Mouse (Mus musculus): ENCODE measurements at regions not wholly inside any gene's neighbourhood (a gene's known extent, or its start where the extent isn't known, plus 50 kb on each side); places are given as distances from the start of the nearest gene placed in this dataset.
"Not testable (repeated sequence)": the region's sequence is repeated elsewhere in the genome, so short reads cannot be mapped to it uniquely, and the experiment has no call there.

GRCm38 (mm10) chr2:3864872-3865271, 152.6 kb upstream of the Frmd4a start:
- DNase-seq (ENCODE audit: low read depth, low spot score), result no peak

- not testable (repeated sequence) for DNase-seq (ENCODE audit: low read depth, low spot score)
Observed at GRCm38 (mm10) chr2:3866736-3867135, 150.8 kb upstream of the Frmd4a start.

GRCm38 (mm10) chr2:3869701-3870100, 147.8 kb upstream of the Frmd4a start:
- no peak for DNase-seq (ENCODE audit: low read depth, low spot score)

- DNase-seq (ENCODE audit: low read depth, low spot score), result no peak
Observed at GRCm38 (mm10) chr2:3871748-3872147, 145.8 kb upstream of the Frmd4a start.

- DNase-seq (ENCODE audit: low read depth, low spot score), result no peak
Observed at GRCm38 (mm10) chr2:3887000-3887399, 130.5 kb upstream of the Frmd4a start.

GRCm38 (mm10) chr2:3887845-3888433, 129.6 kb upstream of the Frmd4a start:
- DNase-seq (ENCODE audit: low read depth, low spot score), result no peak

- no peak for DNase-seq (ENCODE audit: low read depth, low spot score)
Observed at GRCm38 (mm10) chr2:3889381-3889780, 128.1 kb upstream of the Frmd4a start.

GRCm38 (mm10) chr2:3890462-3890861, 127.1 kb upstream of the Frmd4a start:
- DNase-seq (ENCODE audit: low read depth, low spot score), result no peak

GRCm38 (mm10) chr2:3907026-3907425, 110.5 kb upstream of the Frmd4a start:
- no peak for DNase-seq (ENCODE audit: low read depth, low spot score)

GRCm38 (mm10) chr2:3908192-3908591, 109.3 kb upstream of the Frmd4a start:
- DNase-seq (ENCODE audit: low read depth, low spot score), result no peak

GRCm38 (mm10) chr2:3910086-3910891, 107.2 kb upstream of the Frmd4a start:
- DNase-seq (ENCODE audit: low read depth, low spot score), result no peak

GRCm38 (mm10) chr2:3915141-3915540, 102.4 kb upstream of the Frmd4a start:
- DNase-seq (ENCODE audit: low read depth, low spot score), result peak; percentile 6

GRCm38 (mm10) chr2:3916365-3916764, 101.2 kb upstream of the Frmd4a start:
- no peak for DNase-seq (ENCODE audit: low read depth, low spot score)

GRCm38 (mm10) chr2:3918156-3918555, 99.4 kb upstream of the Frmd4a start:
- DNase-seq (ENCODE audit: low read depth, low spot score), result no peak

- no peak for DNase-seq (ENCODE audit: low read depth, low spot score)
Observed at GRCm38 (mm10) chr2:3919893-3920292, 97.6 kb upstream of the Frmd4a start.

GRCm38 (mm10) chr2:3921084-3921483, 96.4 kb upstream of the Frmd4a start:
- DNase-seq (ENCODE audit: low read depth, low spot score), result not testable (repeated sequence)

GRCm38 (mm10) chr2:3922739-3923138, 94.8 kb upstream of the Frmd4a start:
- DNase-seq (ENCODE audit: low read depth, low spot score), result no peak

- DNase-seq (ENCODE audit: low read depth, low spot score), result no peak
Observed at GRCm38 (mm10) chr2:3924696-3925095, 92.8 kb upstream of the Frmd4a start.

GRCm38 (mm10) chr2:3925199-3925598, 92.3 kb upstream of the Frmd4a start:
- no peak for DNase-seq (ENCODE audit: low read depth, low spot score)

- no peak for DNase-seq (ENCODE audit: low read depth, low spot score)
Observed at GRCm38 (mm10) chr2:3926129-3926528, 91.4 kb upstream of the Frmd4a start.

- no peak for DNase-seq (ENCODE audit: low read depth, low spot score)
Observed at GRCm38 (mm10) chr2:3927141-3927810, 90.2 kb upstream of the Frmd4a start.

- no peak for DNase-seq (ENCODE audit: low read depth, low spot score)
Observed at GRCm38 (mm10) chr2:3927853-3928252, 89.7 kb upstream of the Frmd4a start.

GRCm38 (mm10) chr2:3930650-3931049, 86.9 kb upstream of the Frmd4a start:
- no peak for DNase-seq (ENCODE audit: low read depth, low spot score)
